In the genomic region with DNA sequence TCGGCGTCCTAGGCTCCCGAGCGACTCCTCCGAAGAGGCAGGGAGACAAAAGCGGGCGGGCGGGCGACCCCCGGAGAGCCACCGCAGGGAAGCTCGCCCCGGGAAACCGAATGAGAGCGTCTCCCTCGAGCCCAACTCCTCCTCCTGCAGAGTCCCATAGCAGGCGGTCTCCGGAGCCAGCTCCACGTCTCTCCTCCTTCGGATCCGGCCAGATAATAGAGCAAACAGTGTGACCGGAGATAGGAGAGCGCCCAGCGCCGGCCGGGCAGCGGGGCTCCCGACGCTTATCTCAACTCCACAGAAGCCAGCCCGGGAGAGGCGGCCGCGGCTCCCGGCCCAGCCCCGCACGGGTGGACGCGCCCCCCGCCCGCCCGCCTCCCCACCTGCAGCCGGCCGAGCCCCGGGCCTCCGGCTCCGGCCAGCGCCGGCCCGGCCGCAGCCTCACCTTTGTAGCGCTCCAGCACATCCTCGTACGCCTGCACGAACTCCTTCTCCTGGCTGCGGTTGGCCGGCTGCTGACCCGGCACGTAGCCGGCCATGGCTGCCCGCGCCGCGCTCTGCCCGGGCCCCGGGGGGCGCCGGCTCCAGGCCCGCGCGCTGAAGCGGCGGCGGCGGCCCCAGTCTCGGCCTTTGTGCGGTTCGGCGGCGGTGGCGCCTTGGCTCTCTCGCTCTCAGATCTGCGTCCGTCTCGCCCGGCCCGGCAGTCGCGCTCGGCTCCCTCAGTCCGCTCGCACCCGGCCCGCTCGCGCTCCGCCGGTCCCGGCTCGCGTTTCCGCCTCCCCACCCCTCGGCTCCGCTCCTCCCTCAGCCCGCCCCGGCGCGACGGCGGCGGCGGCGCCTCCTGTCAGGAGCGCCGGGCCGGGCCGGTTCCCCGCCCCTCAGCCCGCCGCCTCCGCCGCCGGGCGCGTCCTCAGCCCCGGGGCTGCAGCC, we compare ENCODE assay signal across 8 mouse cellular contexts. TPM values are rescaled to one million over a fixed set of nuclear protein-coding genes. Genes with fewer than 3 reads are reported as not detected.
DNase-seq lines count a peak whose midpoint lies in the region; ATAC-seq and TF ChIP-seq lines count a peak whose summit lies in the region.

No protein-coding gene starts in this region.

- peak; percentile 73 for DNase-seq in A20 (ENCODE audit: low read depth, low spot score)
- peak; percentile 79 to 86 for DNase-seq in adrenal gland, adult 18-20 months (ENCODE audit: low spot score in 2 of 2)
- peak; percentile 79 for DNase-seq in embryo, embryonic 9.5 days (ENCODE audit: extremely low spot score)
- DNase-seq in heart, adult 18-20 months = peak; percentile 80 to 88

- no peak for TF ChIP-seq CTCF in intestine, postnatal 0 days (IDR thresholded peaks at IDR 0.05; ENCODE audit: low read depth)

- H3K27ac ChIP-seq in intestine, postnatal 0 days (ENCODE audit: low read depth, low read length) = peak overlapping the region; percentile 96
- peak overlapping the region; percentile 99 for H3K27ac ChIP-seq in liver, embryonic 12.5 days
- peak overlapping the region; percentile 98 for H3K27ac ChIP-seq in stomach, embryonic 15.5 days

- peak; percentile 86 for TF ChIP-seq POLR2A in myocyte (IDR thresholded peaks at IDR 0.05; ENCODE audit: insufficient read length, low read depth)

- WGBS in intestine, postnatal 0 days = under 1% methylated on average over 88 of the region's 125 CpGs
- under 1% methylated on average over 122 of the region's 125 CpGs for WGBS in liver, embryonic 12.5 days (ENCODE audit: insufficient replicate concordance)
- WGBS in stomach, embryonic 15.5 days = under 1% methylated on average over 118 of the region's 125 CpGs

- H3ac ChIP-seq in myocyte (ENCODE audit: control insufficient read depth, insufficient read length) = peak overlapping the region; percentile 97

- no peaks in the 10 kb centered on the region for H3K9me3 ChIP-seq in intestine, postnatal 0 days (ENCODE audit: control insufficient read depth)
- no peaks in the 10 kb centered on the region for H3K9me3 ChIP-seq in liver, embryonic 12.5 days (replicated peaks)
- no peaks in the 10 kb centered on the region for H3K9me3 ChIP-seq in stomach, embryonic 15.5 days

- peak; percentile 77 for ATAC-seq in intestine, postnatal 0 days
- peak; percentile 89 for ATAC-seq in liver, embryonic 12.5 days
- ATAC-seq in stomach, embryonic 15.5 days (ENCODE audit: insufficient read depth, low FRiP score, low read depth) = peak; percentile 80

- peaks cover 51% of the 10 kb centered on the region for H3K79me2 ChIP-seq in myocyte (ENCODE audit: control insufficient read depth, insufficient read depth)

- peak overlapping the region; percentile 95 for H3K9ac ChIP-seq in intestine, postnatal 0 days (ENCODE audit: low read depth, low read length)
- H3K9ac ChIP-seq in liver, embryonic 12.5 days = peak overlapping the region; percentile 97
- H3K9ac ChIP-seq in stomach, embryonic 15.5 days = peak overlapping the region; percentile 92

- peak overlapping the region; percentile 97 for H3K4me2 ChIP-seq in intestine, postnatal 0 days (replicated peaks; ENCODE audit: low read depth)
- peak overlapping the region; percentile 99 for H3K4me2 ChIP-seq in liver, embryonic 12.5 days
- peak overlapping the region; percentile 73 for H3K4me2 ChIP-seq in myocyte (ENCODE audit: low read depth)
- H3K4me2 ChIP-seq in stomach, embryonic 15.5 days = peak overlapping the region; percentile 86

- peak overlapping the region; percentile 82 for H3K4me3 ChIP-seq in intestine, postnatal 0 days (ENCODE audit: low read depth, low read length)
- H3K4me3 ChIP-seq in liver, embryonic 12.5 days = peak overlapping the region; percentile 93
- peak overlapping the region; percentile 41 for H3K4me3 ChIP-seq in myocyte
- peak overlapping the region; percentile 92 for H3K4me3 ChIP-seq in stomach, embryonic 15.5 days (replicated peaks)

- H3K27me3 ChIP-seq in intestine, postnatal 0 days (replicated peaks; ENCODE audit: control insufficient read depth, insufficient read depth, low read length) = no peaks in the 10 kb centered on the region
- peaks cover 17% of the 10 kb centered on the region for H3K27me3 ChIP-seq in liver, embryonic 12.5 days (replicated peaks)
- no peaks in the 10 kb centered on the region for H3K27me3 ChIP-seq in myocyte (ENCODE audit: control insufficient read depth, insufficient read depth, insufficient read length)
- H3K27me3 ChIP-seq in stomach, embryonic 15.5 days (replicated peaks) = no peaks in the 10 kb centered on the region

- H3K36me3 ChIP-seq in intestine, postnatal 0 days (ENCODE audit: control insufficient read depth, insufficient read depth) = no peaks in the 10 kb centered on the region
- H3K36me3 ChIP-seq in liver, embryonic 12.5 days = no peaks in the 10 kb centered on the region
- H3K36me3 ChIP-seq in myocyte (ENCODE audit: control insufficient read depth, insufficient read depth) = no peaks in the 10 kb centered on the region
- no peaks in the 10 kb centered on the region for H3K36me3 ChIP-seq in stomach, embryonic 15.5 days

- H3K4me1 ChIP-seq in intestine, postnatal 0 days (replicated peaks; ENCODE audit: control insufficient read depth, insufficient read depth, low read length) = no peaks in the 10 kb centered on the region
- H3K4me1 ChIP-seq in liver, embryonic 12.5 days = peaks cover 61% of the 10 kb centered on the region
- H3K4me1 ChIP-seq in stomach, embryonic 15.5 days = peaks cover 27% of the 10 kb centered on the region

TF ChIP-seq in myocyte, 11 proteins besides CTCF, POLR2A, EP300 and RAD21:
- TF ChIP-seq POLR2AphosphoS2 (IDR thresholded peaks at IDR 0.05; ENCODE audit: insufficient read length, low read depth) = peak; percentile 71
- TF ChIP-seq MAX (IDR thresholded peaks at IDR 0.05; ENCODE audit: low read depth) = no peak

RNA-seq across cellular contexts. Expression of a gene that starts 19.9 kb away (rescaled TPM):
- 100 to 1,000 TPM; 108 to 123 TPM for total RNA-seq in adrenal gland, adult 18-20 months (2021)
- 100 to 1,000 TPM; 224 to 229 TPM for total RNA-seq in heart, adult 18-20 months (2021)
- 17.3 and 22.8 TPM in 2 replicates for polyA plus RNA-seq in intestine, postnatal 0 days (2015; fragmentation: Nextera tagmentation; extraction: Ambion mirVana)
- polyA plus RNA-seq in liver, embryonic 12.5 days (2016; fragmentation: Nextera tagmentation; extraction: Ambion mirVana) = 15.1 and 17.5 TPM in 2 replicates
- 88.5 TPM for polyA plus RNA-seq in myocyte (2012; fragmentation: generic; extraction: Trizol)
- 34.6 and 36.1 TPM in 2 replicates for polyA plus RNA-seq in stomach, embryonic 15.5 days (2015; fragmentation: Nextera tagmentation; extraction: Ambion mirVana)

RNA-seq across cellular contexts. Expression of a gene that starts 53.7 kb away (rescaled TPM):
- 100 to 1,000 TPM; 244 to 304 TPM for total RNA-seq in adrenal gland, adult 18-20 months (2021)
- 100 to 1,000 TPM; 457 to 469 TPM for total RNA-seq in heart, adult 18-20 months (2021)
- 370 and 395 TPM in 2 replicates for polyA plus RNA-seq in intestine, postnatal 0 days (2015; fragmentation: Nextera tagmentation; extraction: Ambion mirVana)
- 224 and 227 TPM in 2 replicates for polyA plus RNA-seq in liver, embryonic 12.5 days (2016; fragmentation: Nextera tagmentation; extraction: Ambion mirVana)
- 484 TPM for polyA plus RNA-seq in myocyte (2012; fragmentation: generic; extraction: Trizol)
- 287 and 321 TPM in 2 replicates for polyA plus RNA-seq in stomach, embryonic 15.5 days (2015; fragmentation: Nextera tagmentation; extraction: Ambion mirVana)

Comparison
In these comparisons a context has a peak if more than half of its experiments do, and no peak if none do; other contexts are left out.
1. Peak in every context shown above with its lines: DNase-seq, ATAC-seq, H3K4me3 ChIP-seq and H3K27ac ChIP-seq.
2. H3K4me3 ChIP-seq: peak in every context shown above with its lines; median percentile 93 in liver, embryonic 12.5 days; 92 in stomach, embryonic 15.5 days; 82 in intestine, postnatal 0 days; 41 in myocyte.